Mouse (Mus musculus) G1E (cell line): ENCODE measurements around the gene 1700037C18Rik. TPM values are rescaled to one million over a fixed set of nuclear protein-coding genes. Genes with fewer than 3 reads are reported as not detected.

Source experiments
- ATAC-seq: 2 replicates; pipeline ENCODE4 v1.8.0; 2016; ENCODE audit warnings: mild to moderate bottlenecking; ENCODE audit not compliant: insufficient number of reproducible peaks, poor library complexity, low FRiP score, severe bottlenecking; ENCODE audit errors: extremely low read depth
- DNase-seq: peaks from one replicate; pipeline ENCODE4 v3.0.0; 2012; ENCODE audit warnings: low spot score
- H3K27me3 ChIP-seq: 2 replicates; pipeline ENCODE4 v1.6.1; 2012; ENCODE audit warnings: mild to moderate bottlenecking, low read length, inconsistent platforms; ENCODE audit not compliant: insufficient read depth
- H3K36me3 ChIP-seq: replicated peaks from 2 replicates; pipeline ENCODE3; 2012; ENCODE audit warnings: mild to moderate bottlenecking, inconsistent platforms
- H3K4me1 ChIP-seq: 2 replicates; pipeline ENCODE4 v1.6.1; 2012; ENCODE audit warnings: low read depth, low read length, inconsistent platforms, mixed read lengths; ENCODE audit not compliant: insufficient read depth
- H3K4me3 ChIP-seq: 2 replicates; pipeline ENCODE4 v1.5.1; 2012; ENCODE audit warnings: low read depth, mild to moderate bottlenecking, inconsistent platforms, low read length, moderate library complexity, mixed read lengths
- H3K9me3 ChIP-seq: replicated peaks from 2 replicates; pipeline ENCODE4 v1.6.1; 2012; ENCODE audit warnings: inconsistent platforms
- CTCF ChIP-seq: IDR thresholded peaks from 2 replicates; pipeline ENCODE4 v1.5.1; 2012; ENCODE audit warnings: low read depth, low read length, inconsistent platforms, mixed read lengths
- GATA1 ChIP-seq: IDR thresholded peaks from 2 replicates; pipeline ENCODE4 v1.6.1; 2012; ENCODE audit warnings: borderline replicate concordance, low read length, inconsistent platforms, mixed read lengths
- GATA2 ChIP-seq: IDR thresholded peaks from 2 replicates; pipeline ENCODE4 v1.6.1; 2012; ENCODE audit warnings: low read depth, low read length, inconsistent platforms, borderline replicate concordance
- POLR2AphosphoS5 ChIP-seq: IDR thresholded peaks from 2 replicates; pipeline ENCODE4 v1.6.1; 2012; ENCODE audit warnings: low read depth, low read length, inconsistent platforms; ENCODE audit not compliant: insufficient replicate concordance
- TAL1 ChIP-seq: conservative IDR thresholded peaks from 2 replicates; pipeline ENCODE4 v1.6.1; 2012; ENCODE audit warnings: low read depth, low read length, inconsistent platforms, mixed read lengths
- polyA plus RNA-seq: library from polyadenylated mRNA; stranded (reverse); fragments of >175 nt; gene quantifications from 2 replicates; pipeline ENCODE4 v1.2.3, GENCODE M21; 2012
- total RNA-seq, 2 experiments: library from RNA; stranded (forward) in 1 of 2; stranded (reverse) in 1 of 2; fragments of 200-1000 nt in 1 of 2; fragments of >200 nt in 1 of 2; fragmentation: Nextera tagmentation in 1 of 2; gene quantifications; 2 replicates each; pipeline ENCODE4 v1.2.3; 2014 to 2017

The 1700037C18Rik gene
- total and polyA plus RNA-seq, 3 experiments, result 2.5 to 8.2 (median 6.2) TPM

DNA sequence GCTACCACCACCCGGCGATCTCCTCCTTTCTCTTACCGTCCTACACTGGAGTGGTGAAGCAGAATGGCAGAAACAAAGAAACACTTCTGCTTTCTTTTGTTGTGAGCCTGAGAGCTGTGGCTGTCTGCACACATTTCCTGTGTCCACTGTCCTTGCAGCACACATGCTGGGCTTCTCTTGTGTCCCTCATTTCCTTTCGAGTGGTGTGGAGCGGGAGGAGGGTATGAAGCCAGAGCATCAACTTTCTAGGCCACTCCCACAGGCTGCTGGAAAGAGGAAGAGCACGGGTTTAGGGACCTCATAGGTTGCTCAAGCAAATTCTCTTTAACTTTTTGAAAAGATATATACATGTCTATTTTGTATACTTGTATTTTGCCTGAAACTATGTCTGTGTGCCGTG is 20.7 kb upstream of the 1700037C18Rik start:
- no peak overlapping the region for H3K4me3 ChIP-seq

DNA sequence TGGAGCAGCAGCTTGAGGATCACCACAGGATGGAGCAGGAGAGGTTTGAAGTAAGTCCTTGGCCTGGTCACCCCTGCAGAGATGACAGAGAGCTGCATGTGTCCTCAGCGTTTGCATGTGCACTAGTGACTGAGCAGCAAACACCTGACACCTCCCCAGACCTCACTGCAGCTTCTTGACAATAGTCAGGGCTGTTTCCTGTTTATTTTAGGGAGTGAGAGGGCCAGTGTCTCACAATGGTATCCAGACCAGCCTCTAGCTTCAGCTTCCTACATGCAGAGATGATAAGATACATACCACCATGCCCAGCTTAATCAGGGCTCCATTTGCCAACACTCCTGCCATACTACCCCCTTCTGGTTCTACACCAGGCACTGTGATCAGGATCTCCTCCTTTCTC is 20.1 kb upstream of the 1700037C18Rik start:
- TF ChIP-seq GATA2, result no peak
- no peak for TF ChIP-seq CTCF
- no peak for TF ChIP-seq POLR2AphosphoS5
- TF ChIP-seq GATA1, result no peak
- H3K27me3 ChIP-seq, result no peaks in the 10 kb centered on the region
- ATAC-seq (no peak), DNase-seq (no peak)
- peaks cover 6% of the 10 kb centered on the region; the same call in 1 of the 2 replicates for H3K4me1 ChIP-seq
- H3K4me3 ChIP-seq, result no peak overlapping the region
- no peaks in the 10 kb centered on the region for H3K9me3 ChIP-seq
- H3K36me3 ChIP-seq, result peaks cover 78% of the 10 kb centered on the region

More for the DNA sequence above, 20.7 kb upstream of the 1700037C18Rik start:
- TF ChIP-seq CTCF (no peak), GATA1 (no peak), GATA2 (no peak), POLR2AphosphoS5 (no peak), TAL1 (no peak)
- ATAC-seq (no peak), DNase-seq (no peak)
- Histone ChIP-seq H3K36me3 (peaks cover 78% of the 10 kb centered on the region), H3K27me3 (no peaks in the 10 kb centered on the region), H3K4me1 (peaks cover 9% of the 10 kb centered on the region; the same call in 1 of the 2 replicates), H3K9me3 (no peaks in the 10 kb centered on the region)

- Histone ChIP-seq H3K4me1 (peaks cover 5% of the 10 kb centered on the region; the same call in 1 of the 2 replicates), H3K9me3 (no peaks in the 10 kb centered on the region), H3K36me3 (peaks cover 88% of the 10 kb centered on the region), H3K4me3 (no peak overlapping the region), H3K27me3 (no peaks in the 10 kb centered on the region)
- ATAC-seq (no peak), DNase-seq (no peak)
- TF ChIP-seq TAL1 (no peak), CTCF (no peak), GATA1 (no peak), GATA2 (no peak), POLR2AphosphoS5 (no peak)
These were observed 15.5 kb upstream of the 1700037C18Rik start for GRCm38 (mm10) chr16:3923966-3924365.

GRCm38 (mm10) chr16:3923515-3923914 is 15.0 kb upstream of the 1700037C18Rik start:
- peaks cover 88% of the 10 kb centered on the region for H3K36me3 ChIP-seq
- no peak overlapping the region for H3K4me3 ChIP-seq
- DNase-seq (no peak), ATAC-seq (no peak)
- no peak for TF ChIP-seq CTCF
- no peak for TF ChIP-seq GATA2
- no peak for TF ChIP-seq GATA1
- no peak for TF ChIP-seq TAL1
- TF ChIP-seq POLR2AphosphoS5, result no peak
- H3K4me1 ChIP-seq, result peaks cover 5% of the 10 kb centered on the region; the same call in 1 of the 2 replicates
- no peaks in the 10 kb centered on the region for H3K9me3 ChIP-seq
- no peaks in the 10 kb centered on the region for H3K27me3 ChIP-seq

DNA sequence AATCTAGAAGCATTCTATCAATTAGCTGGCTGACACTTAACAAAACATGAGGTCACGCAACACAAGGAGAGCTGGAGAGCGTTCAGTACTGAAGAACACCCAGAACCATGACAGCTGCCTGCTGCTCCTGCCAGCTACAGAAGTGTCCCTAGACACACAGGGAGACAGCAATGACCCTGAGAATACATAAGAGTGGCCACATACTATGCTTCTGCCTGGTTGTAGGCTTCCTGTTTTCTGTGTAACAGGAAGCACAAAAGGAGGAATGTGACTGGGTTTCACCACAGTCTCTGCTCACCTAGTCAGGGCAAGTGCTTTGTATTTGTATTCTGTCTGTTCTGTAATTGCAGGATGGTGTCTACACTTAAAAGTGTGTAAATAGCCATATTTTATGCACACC is 12.3 kb upstream of the 1700037C18Rik start:
- Histone ChIP-seq H3K4me3 (no peak overlapping the region), H3K9me3 (no peaks in the 10 kb centered on the region), H3K27me3 (no peaks in the 10 kb centered on the region), H3K4me1 (no peaks in the 10 kb centered on the region), H3K36me3 (peaks cover 94% of the 10 kb centered on the region)
- ATAC-seq, result no peak
- no peak for TF ChIP-seq TAL1
- TF ChIP-seq POLR2AphosphoS5, result no peak
- TF ChIP-seq GATA2, result no peak
- TF ChIP-seq CTCF, result no peak
- no peak for TF ChIP-seq GATA1
- DNase-seq, result no peak

GRCm38 (mm10) chr16:3909118-3909517 is 629 bp upstream of the 1700037C18Rik start:
- no peak for TF ChIP-seq GATA2
- TF ChIP-seq GATA1, result no peak
- TF ChIP-seq POLR2AphosphoS5, result no peak
- no peak for TF ChIP-seq TAL1
- TF ChIP-seq CTCF, result no peak
- Histone ChIP-seq H3K9me3 (no peaks in the 10 kb centered on the region), H3K27me3 (no peaks in the 10 kb centered on the region), H3K4me3 (peak overlapping the region; percentile 86), H3K36me3 (peaks cover 67% of the 10 kb centered on the region), H3K4me1 (peaks cover 19% of the 10 kb centered on the region)
- DNase-seq, result no peak
- ATAC-seq, result no peak
